Mouse (Mus musculus) kidney, postnatal 25 days (tissue): ENCODE results near the gene Nhs.

Source experiments
- DNase-seq, 2 experiments: peaks; one replicate each; pipeline ENCODE4 v3.0.0; 2021; ENCODE audit warnings: mixed read lengths in 2 of 2

The Nhs gene

DNA sequence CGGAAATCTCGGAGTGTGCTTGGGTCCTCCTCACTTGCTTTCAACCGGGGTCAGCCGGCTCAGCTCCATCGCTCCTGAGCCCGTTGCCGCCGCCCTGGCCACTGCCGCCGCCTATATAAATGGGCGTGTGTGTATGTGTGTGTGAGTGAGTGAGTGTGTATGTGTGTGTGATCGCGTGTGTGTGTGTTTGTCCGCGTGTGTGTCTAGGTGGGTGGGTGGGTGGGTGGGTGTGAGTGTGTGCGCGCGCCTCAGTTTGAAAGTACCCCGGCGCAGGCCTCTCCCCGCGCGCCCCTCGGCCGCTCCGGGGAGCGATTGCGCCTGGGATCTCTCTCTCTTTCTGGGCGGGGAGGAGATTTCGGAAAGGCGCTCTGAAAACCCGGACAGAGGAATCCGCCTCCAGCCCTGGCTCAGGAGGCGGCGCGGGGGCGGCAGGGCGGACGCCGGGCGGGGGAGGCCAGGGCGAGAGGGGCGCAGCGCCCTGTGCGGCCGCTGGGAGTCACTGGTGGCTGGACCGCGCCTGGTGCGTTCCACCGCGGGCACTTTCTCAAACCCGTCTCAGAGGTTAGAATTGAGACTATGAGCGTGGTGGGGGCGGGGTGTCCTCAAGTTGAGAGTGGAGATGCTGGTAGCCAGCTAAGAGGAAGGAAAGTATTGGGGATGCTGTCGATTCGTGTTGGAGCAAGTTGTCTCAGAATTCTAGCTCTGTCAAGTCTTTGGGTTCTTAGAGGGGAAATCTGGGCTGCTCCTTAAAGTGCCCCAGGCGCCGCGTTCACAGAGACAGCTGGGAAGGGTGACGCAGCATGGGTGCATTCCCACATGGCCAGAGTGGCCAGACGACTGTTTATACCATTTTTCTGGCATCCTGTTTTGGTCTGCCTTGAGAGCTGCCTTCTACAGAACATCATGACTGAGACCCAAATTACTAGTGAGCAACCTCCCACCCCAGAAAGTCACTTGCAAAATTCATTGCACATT, at the start of gene Nhs:
Gene Nhs (minus strand): TSS at position 94 of the 975 bp plus-strand sequence.
- peak; percentile 72 to 86 for DNase-seq

GRCm38 (mm10) chrX:162206350-162206884, 46.9 kb upstream of the Nhs start:
- no peak for DNase-seq

- DNase-seq: peak; percentile 13 to 56
Measured at GRCm38 (mm10) chrX:162158743-162159636, 540 bp downstream of the Nhs start.

DNA sequence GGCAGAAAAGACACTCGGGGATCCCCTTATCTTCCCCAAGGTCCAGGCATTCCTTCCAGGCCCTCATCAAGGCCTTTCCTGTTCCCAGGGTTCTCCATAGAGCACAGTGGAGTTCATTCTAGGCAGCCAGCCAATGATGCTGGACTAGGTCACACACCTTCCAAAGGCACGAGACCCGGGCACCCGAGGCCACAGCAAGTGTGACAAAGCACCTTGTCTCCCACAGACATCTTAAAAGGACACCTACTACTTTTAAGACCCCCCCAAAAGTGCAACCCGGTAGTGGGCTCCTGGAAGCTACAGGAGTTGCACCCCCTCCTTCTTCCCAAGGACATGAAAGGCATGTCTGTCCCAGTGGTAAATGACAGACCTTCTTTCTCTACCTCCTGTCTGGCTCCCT, 1.4 kb downstream of the Nhs start:
- DNase-seq: peak; percentile 78

DNA sequence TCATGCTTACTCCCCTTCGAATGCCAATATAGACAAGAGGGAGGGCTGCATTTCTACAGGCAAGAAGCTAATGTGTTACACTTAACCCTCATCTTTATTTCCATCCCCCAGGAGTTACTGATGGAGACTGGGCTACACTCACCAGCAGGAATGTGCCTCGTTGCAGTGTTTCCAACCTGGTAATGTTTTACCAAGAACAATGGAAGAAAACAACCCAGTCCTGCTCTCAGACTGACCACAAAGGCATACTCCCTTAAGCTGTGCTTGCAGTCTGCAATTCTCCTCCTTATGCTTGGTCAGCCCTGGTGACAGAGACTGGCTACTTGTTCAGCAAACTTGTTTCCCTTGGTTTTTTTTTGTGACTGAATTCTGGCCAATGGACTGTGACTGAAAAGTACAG, 21.7 kb downstream of the Nhs start:
- peak; percentile 28 to 68 for DNase-seq

DNA sequence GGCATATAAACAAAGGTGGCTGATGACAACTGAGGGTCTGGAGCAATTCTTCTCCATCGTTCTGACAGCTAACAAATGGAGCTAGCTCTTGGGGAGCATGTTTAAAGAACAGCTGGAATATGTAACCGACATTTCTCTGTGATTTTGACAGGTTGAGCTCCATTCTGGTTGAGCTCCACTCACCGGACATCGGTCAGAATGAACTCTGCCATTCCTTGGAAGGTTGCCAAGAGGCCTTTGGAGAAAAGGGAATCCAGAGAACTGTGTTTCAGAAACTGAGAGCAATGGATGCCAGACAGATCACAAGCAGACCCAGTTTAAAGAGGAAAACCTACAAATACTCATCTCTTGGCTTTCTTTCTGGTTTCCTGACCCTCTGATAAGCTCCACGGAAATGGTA, 46.3 kb downstream of the Nhs start:
- peak; percentile 62 to 68 for DNase-seq

DNA sequence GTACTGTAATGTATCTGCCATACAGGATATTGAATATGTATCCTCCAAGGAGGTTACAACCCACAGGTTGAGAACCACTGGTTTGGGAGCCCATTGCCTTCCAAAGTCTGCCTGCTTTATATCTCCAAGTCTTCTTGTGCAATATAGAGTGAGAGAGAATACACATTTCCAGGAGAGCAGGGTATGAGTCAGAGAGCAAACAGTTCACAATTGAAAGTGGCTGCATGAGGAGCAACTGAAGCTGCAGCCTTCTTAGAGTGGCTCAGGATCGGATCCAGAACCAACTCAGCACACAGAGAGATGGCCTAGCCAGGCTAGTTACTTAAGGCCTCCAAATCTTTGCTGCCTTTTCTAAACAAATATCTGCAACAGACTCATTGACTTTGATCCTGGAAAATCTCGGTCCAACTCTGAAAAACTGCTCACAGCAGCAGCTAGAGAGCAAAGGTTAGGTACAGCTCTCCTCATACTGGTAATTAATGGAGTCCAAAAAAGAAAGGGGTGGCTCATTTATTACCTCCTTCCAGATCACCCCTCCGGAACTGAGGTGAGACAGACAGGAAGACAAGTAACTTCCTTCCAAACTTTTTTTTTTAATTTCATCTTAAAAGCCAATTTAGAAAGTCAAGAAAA, 56.6 kb downstream of the Nhs start:
- peak; percentile 3 to 37 for DNase-seq

DNA sequence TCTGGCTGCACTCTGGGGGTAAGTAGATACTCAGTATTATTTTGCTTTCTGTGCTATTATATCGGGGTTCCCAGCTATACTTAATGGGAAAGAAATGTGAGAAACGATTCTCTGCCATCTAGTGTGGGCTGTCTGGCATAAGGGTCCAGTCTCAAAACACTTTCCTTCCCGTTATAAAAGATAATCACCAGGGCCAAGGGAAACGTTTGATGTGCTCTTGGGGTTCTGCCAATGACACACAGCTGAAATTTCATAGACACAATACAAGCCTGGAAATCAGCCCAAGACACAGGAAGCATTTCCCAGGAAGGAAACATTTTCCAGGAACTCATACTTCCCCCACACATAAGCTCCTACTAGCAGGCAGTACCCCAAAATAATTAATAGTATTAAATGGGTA, 61.2 kb downstream of the Nhs start:
- peak; percentile 26 to 40 for DNase-seq

- no peak for DNase-seq
Measured at GRCm38 (mm10) chrX:162087291-162087690, 72.2 kb downstream of the Nhs start.

DNA sequence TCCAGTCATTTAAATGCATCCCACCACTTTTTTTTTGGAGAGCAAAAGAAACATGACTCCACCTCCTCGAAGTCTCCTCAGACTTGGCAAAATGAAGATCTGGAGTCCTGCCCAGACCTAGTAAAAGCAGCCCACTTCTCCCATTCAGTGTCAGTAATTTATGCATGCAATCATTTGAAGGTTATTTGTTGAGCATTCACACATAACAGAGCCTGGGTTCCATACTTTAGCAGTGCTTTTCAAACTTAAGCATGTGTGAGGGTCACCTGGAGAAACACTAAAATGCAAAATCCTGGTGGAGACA, 73.7 kb downstream of the Nhs start:
- DNase-seq: peak in 1 of 2 experiments; percentile 27

- DNase-seq: no peak
Measured at GRCm38 (mm10) chrX:162085062-162085896, 74.3 kb downstream of the Nhs start.

DNA sequence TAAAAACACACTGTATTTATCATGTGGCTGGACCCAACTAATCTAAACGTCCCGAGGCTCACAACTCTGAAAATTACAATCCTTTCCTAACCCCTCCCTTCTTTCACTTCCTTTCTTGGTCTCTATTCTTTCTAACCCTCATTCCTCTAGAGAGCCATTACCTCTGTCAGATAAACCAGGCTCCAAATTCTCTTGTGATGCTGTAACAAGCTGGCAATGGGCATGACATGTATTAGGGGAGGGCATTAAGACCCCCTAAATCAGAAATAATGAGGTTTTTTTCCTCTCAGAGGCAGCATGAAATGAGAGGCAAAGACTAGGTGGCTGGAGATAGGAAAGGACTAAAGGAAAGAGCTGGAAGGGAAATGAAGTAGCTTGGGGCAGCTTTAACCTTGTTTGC, 96.4 kb downstream of the Nhs start:
- no peak for DNase-seq

DNA sequence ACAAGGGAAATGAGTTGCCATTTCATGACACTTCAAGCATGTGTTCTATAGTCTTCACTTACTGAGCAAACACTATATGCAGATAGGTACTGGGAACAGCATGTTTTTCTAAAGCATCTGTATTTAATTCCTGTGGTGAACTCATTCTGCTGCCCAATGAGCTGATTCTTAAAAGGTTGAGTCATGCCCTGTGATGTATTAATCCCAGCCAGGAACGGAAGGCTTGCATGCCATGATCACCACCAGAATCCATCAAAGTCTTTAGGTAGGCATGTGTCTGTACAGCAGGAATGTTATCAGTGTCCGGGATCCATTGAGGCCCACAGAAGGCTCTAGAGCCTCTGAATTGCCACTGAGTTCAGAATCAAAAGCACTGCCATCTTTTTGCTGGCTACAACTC, 103.9 kb downstream of the Nhs start:
- DNase-seq: no peak

- DNase-seq: no peak
Measured at GRCm38 (mm10) chrX:162053566-162053965, 106.0 kb downstream of the Nhs start.

- DNase-seq: no peak
Measured at GRCm38 (mm10) chrX:162052534-162052933, 107.0 kb downstream of the Nhs start.

- no peak for DNase-seq
Measured at GRCm38 (mm10) chrX:162049616-162050015, 109.9 kb downstream of the Nhs start.

GRCm38 (mm10) chrX:162045527-162045926, 114.0 kb downstream of the Nhs start:
- no peak for DNase-seq

GRCm38 (mm10) chrX:162044109-162044508, 115.4 kb downstream of the Nhs start:
- DNase-seq: no peak

DNA sequence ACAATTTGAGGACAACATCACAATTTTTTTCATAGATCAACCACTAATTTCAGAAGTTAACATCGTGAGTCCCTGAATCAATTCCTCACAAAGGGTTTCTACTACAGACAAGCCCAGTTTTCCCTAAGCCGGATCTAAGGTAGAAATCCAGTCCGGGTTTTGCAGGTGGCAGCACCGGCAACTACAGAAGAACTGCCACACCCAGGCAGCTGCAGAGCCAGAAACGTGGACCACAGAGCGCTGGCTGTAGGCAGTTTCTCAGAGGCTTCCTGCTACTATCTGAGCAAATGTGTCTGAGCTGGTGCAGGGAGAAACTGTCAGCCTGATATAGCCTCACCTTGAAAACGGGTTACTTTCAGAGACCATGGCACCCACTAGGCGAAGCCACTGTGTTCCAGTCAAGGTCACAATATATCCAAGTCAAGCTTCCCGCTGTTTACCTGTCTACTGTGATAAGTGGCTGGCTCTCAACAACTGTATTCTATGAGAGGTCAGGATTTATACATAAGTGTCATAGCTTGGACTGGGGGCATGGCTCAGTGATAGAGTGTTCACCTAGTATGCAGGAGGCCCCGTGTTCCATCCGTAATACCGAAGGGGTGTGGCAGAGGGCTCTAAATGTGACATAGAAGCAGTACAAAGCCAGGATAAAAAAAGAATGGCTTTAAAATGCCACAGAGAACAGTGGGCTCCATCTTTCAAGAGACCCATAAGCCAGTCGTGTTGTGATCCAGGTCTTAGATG, 134.1 kb downstream of the Nhs start:
- peak; percentile 75 to 76 for DNase-seq

GRCm38 (mm10) chrX:162021724-162022123, 137.8 kb downstream of the Nhs start:
- peak; percentile 62 to 71 for DNase-seq

GRCm38 (mm10) chrX:162020039-162020566, 139.4 kb downstream of the Nhs start:
- DNase-seq: no peak
